Mouse (Mus musculus): ENCODE results near the gene Mamdc2. TPM values are rescaled to one million over a fixed set of nuclear protein-coding genes. Genes with fewer than 3 reads are reported as not detected.

Mamdc2 gene
- polyA plus RNA-seq, 1 experiment from 2014 or later, result 1.8 TPM

GRCm38 (mm10) chr19:23289251-23289650, 159.0 kb downstream of the Mamdc2 start:
- no peak overlapping the region for H3K4me3 ChIP-seq (ENCODE audit: low read length)
- no peak for ATAC-seq (replicated peaks; ENCODE audit: extremely low read depth, insufficient read depth, low FRiP score)
- no peak overlapping the region for H3K9ac ChIP-seq (ENCODE audit: low read length)
- H3K4me2 ChIP-seq (ENCODE audit: low read depth, low read length), result no peak overlapping the region
- H3K36me3 ChIP-seq (ENCODE audit: control insufficient read depth, insufficient read depth), result no peaks in the 10 kb centered on the region
- H3K9me3 ChIP-seq (replicated peaks; ENCODE audit: control insufficient read depth, low read length), result peaks cover 2% of the 10 kb centered on the region; the same call in 1 of the 2 replicates
- no peaks in the 10 kb centered on the region for H3K27me3 ChIP-seq (ENCODE audit: control insufficient read depth, insufficient read depth, low read length)
- no peaks in the 10 kb centered on the region for H3K4me1 ChIP-seq (ENCODE audit: control insufficient read depth, insufficient read depth, low read length)
- 54% methylated on average over 1 of the region's 1 CpGs for WGBS
- no peak overlapping the region for H3K27ac ChIP-seq (ENCODE audit: low read length)

GRCm38 (mm10) chr19:23281911-23282660, 166.2 kb downstream of the Mamdc2 start:
- H3K36me3 ChIP-seq (ENCODE audit: control insufficient read depth, insufficient read depth), result no peaks in the 10 kb centered on the region
- no peak overlapping the region for H3K4me3 ChIP-seq (ENCODE audit: low read length)
- no peak overlapping the region for H3K4me2 ChIP-seq (ENCODE audit: low read depth, low read length)
- H3K9me3 ChIP-seq (replicated peaks; ENCODE audit: control insufficient read depth, low read length), result peaks cover 2% of the 10 kb centered on the region; the same call in 1 of the 2 replicates
- no peak for ATAC-seq (replicated peaks; ENCODE audit: extremely low read depth, insufficient read depth, low FRiP score)
- H3K27ac ChIP-seq (ENCODE audit: low read length), result no peak overlapping the region
- no peak overlapping the region for H3K9ac ChIP-seq (ENCODE audit: low read length)
- H3K4me1 ChIP-seq (ENCODE audit: control insufficient read depth, insufficient read depth, low read length), result no peaks in the 10 kb centered on the region
- 49% methylated on average over 8 of the region's 8 CpGs for WGBS
- no peaks in the 10 kb centered on the region for H3K27me3 ChIP-seq (ENCODE audit: control insufficient read depth, insufficient read depth, low read length)

- Histone ChIP-seq H3K27ac (ENCODE audit: low read length) (no peak overlapping the region), H3K36me3 (ENCODE audit: control insufficient read depth, insufficient read depth) (no peaks in the 10 kb centered on the region), H3K9ac (ENCODE audit: low read length) (peak overlapping the region; percentile 97; the same call in 1 of the 2 replicates), H3K4me1 (ENCODE audit: control insufficient read depth, insufficient read depth, low read length) (peaks cover 13% of the 10 kb centered on the region), H3K4me3 (ENCODE audit: low read length) (peak overlapping the region; percentile 99), H3K9me3 (replicated peaks; ENCODE audit: control insufficient read depth, low read length) (no peaks in the 10 kb centered on the region), H3K4me2 (ENCODE audit: low read depth, low read length) (peak overlapping the region; percentile 82), H3K27me3 (ENCODE audit: control insufficient read depth, insufficient read depth, low read length) (no peaks in the 10 kb centered on the region)
- peak; percentile 24 for ATAC-seq (replicated peaks; ENCODE audit: extremely low read depth, insufficient read depth, low FRiP score)
- 53% methylated on average over 4 of the region's 4 CpGs for WGBS
Measured at GRCm38 (mm10) chr19:23274054-23274724, 174.1 kb downstream of the Mamdc2 start.

- Histone ChIP-seq H3K36me3 (ENCODE audit: control insufficient read depth, insufficient read depth) (peaks cover 2% of the 10 kb centered on the region; the same call in 1 of the 2 replicates), H3K27ac (ENCODE audit: low read length) (peak within 1 kb of the TSS; percentile 69), H3K4me2 (ENCODE audit: low read depth, low read length) (peak within 1 kb of the TSS; percentile 82), H3K27me3 (ENCODE audit: control insufficient read depth, insufficient read depth, low read length) (no peaks in the 10 kb centered on the region), H3K4me1 (ENCODE audit: control insufficient read depth, insufficient read depth, low read length) (peaks cover 13% of the 10 kb centered on the region), H3K9ac (ENCODE audit: low read length) (peak within 1 kb of the TSS; percentile 97), H3K9me3 (replicated peaks; ENCODE audit: control insufficient read depth, low read length) (no peaks in the 10 kb centered on the region), H3K4me3 (ENCODE audit: low read length) (peak within 1 kb of the TSS; percentile 99)
- ATAC-seq (replicated peaks; ENCODE audit: extremely low read depth, insufficient read depth, low FRiP score), result peak; percentile 97
- WGBS, result under 1% methylated on average over 68 of the region's 69 CpGs
Measured at GRCm38 (mm10) chr19:23273355-23274053, 174.7 kb downstream of the Mamdc2 start, which contains the start of gene Smc5. Gene Smc5 (minus strand): TSS chr19:23273897.

GRCm38 (mm10) chr19:23256771-23257170, 191.5 kb downstream of the Mamdc2 start:
- 88% methylated on average over 9 of the region's 9 CpGs for WGBS
- H3K9ac ChIP-seq (ENCODE audit: low read length), result no peak overlapping the region
- H3K27me3 ChIP-seq (ENCODE audit: control insufficient read depth, insufficient read depth, low read length), result no peaks in the 10 kb centered on the region

More at GRCm38 (mm10) chr19:23256771-23257170, 191.5 kb downstream of the Mamdc2 start:
- Histone ChIP-seq H3K4me3 (ENCODE audit: low read length) (no peak overlapping the region), H3K4me1 (ENCODE audit: control insufficient read depth, insufficient read depth, low read length) (no peaks in the 10 kb centered on the region), H3K27ac (ENCODE audit: low read length) (no peak overlapping the region), H3K4me2 (ENCODE audit: low read depth, low read length) (no peak overlapping the region), H3K36me3 (ENCODE audit: control insufficient read depth, insufficient read depth) (peaks cover 33% of the 10 kb centered on the region), H3K9me3 (replicated peaks; ENCODE audit: control insufficient read depth, low read length) (no peaks in the 10 kb centered on the region)
- no peak for ATAC-seq (replicated peaks; ENCODE audit: extremely low read depth, insufficient read depth, low FRiP score)

Other genes with a start within 250 kb of the Mamdc2 start
- gene Smc5, start 174.5 kb downstream of the Mamdc2 start, polyA plus RNA-seq (2015; fragmentation: Nextera tagmentation; extraction: Ambion mirVana), result 21.7 and 24.1 TPM in 2 replicates
- 0.28 and 0.52 TPM in 2 replicates for gene 1700028P14Rik, start 204.4 kb upstream of the Mamdc2 start, polyA plus RNA-seq (2015; fragmentation: Nextera tagmentation; extraction: Ambion mirVana)
- gene Ptar1, start 239.0 kb upstream of the Mamdc2 start, polyA plus RNA-seq (2015; fragmentation: Nextera tagmentation; extraction: Ambion mirVana), result 3.4 and 6.6 TPM in 2 replicates

Data from heart, embryonic 16.5 days (tissue).